Comparison of ENCODE assay signal across 17 mouse cellular contexts in the genomic region with DNA sequence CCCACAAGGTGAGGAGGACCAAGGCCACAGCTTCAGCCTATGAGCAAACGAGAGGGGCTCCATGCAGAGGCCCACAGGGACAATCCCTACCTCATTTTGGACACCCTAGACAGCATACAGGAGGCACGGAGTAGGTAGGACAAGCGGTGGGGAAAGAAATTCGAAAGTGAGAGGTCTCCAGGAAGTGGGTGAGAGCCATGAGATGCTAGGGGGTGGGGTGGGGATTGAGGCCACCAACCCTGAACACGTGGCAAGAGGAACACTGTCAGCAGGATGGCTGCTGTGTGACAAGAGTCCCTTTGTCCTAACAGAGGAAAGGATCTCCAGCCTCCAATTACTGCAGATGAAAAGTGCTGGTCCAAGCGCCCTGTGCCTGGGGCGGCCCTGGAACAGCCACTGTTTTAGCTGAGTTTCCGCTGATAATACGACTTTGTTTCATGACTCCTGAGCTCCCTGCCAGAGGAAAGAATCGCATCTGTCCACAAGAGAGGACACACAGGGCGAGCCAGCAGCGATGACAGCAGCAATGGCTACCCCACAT.
DNase-seq lines count a peak whose midpoint lies in the region; ATAC-seq lines count a peak whose summit lies in the region.
"Had no signal": no experiment of that assay in that cellular context is flagged by ENCODE, and none has a peak within 500 bp of the region (broad histone marks: within the 10 kb centered on the region; RNA-seq: fewer than 3 reads in every experiment).

No protein-coding gene starts in this region.

- ATAC-seq in heart, embryonic 14.5 days (ENCODE audit: insufficient number of reproducible peaks, insufficient read depth, low FRiP score, low read depth), result 0 out of 2 replicates have a peak, but pooled peaks have one; percentile 31
- no peak for ATAC-seq in heart, embryonic 12.5 days (ENCODE audit: insufficient number of reproducible peaks, low FRiP score)
- ATAC-seq in intestine, embryonic 15.5 days, result 0 out of 2 replicates have a peak, but pooled peaks have one; percentile 1
- ATAC-seq: midbrain, embryonic 13.5 days; Patski had no signal

- H3K27ac ChIP-seq in heart, embryonic 14.5 days (replicated peaks in 1 of 2; ENCODE audit: control insufficient read depth in 1 of 2, insufficient read depth in 1 of 2, low read depth in 2 of 2, low read length in 2 of 2), result no peak overlapping the region
- H3K27ac ChIP-seq in heart, embryonic 12.5 days (ENCODE audit: poor library complexity, severe bottlenecking), result no peak overlapping the region
- H3K27ac ChIP-seq in intestine, embryonic 15.5 days, result peak overlapping the region; percentile 91
- H3K27ac ChIP-seq: heart, embryonic 13.5 days; hindbrain, embryonic 13.5 days; liver, embryonic 14.5 days; midbrain, embryonic 13.5 days; neural tube, embryonic 13.5 days had no signal

- no peak overlapping the region for H3K4me3 ChIP-seq in heart, embryonic 14.5 days (ENCODE audit: control insufficient read depth in 1 of 2, insufficient read depth in 1 of 2, low read depth in 1 of 2, low read length in 2 of 2)
- H3K4me3 ChIP-seq in heart, embryonic 12.5 days, result no peak overlapping the region
- H3K4me3 ChIP-seq in intestine, embryonic 15.5 days (replicated peaks), result no peak overlapping the region
- H3K4me3 ChIP-seq: heart, embryonic 13.5 days; hindbrain, embryonic 13.5 days; midbrain, embryonic 13.5 days; neural tube, embryonic 13.5 days had no signal

- H3K27me3 ChIP-seq in heart, embryonic 14.5 days (ENCODE audit: control insufficient read depth, insufficient read depth, low read length), result no peaks in the 10 kb centered on the region
- H3K27me3 ChIP-seq in heart, embryonic 12.5 days (replicated peaks), result no peaks in the 10 kb centered on the region
- no peaks in the 10 kb centered on the region for H3K27me3 ChIP-seq in intestine, embryonic 15.5 days (replicated peaks)
- H3K27me3 ChIP-seq: heart, embryonic 13.5 days; hindbrain, embryonic 13.5 days; midbrain, embryonic 13.5 days; neural tube, embryonic 13.5 days; Patski had no signal

- WGBS in heart, embryonic 14.5 days, result 55% methylated on average over 12 of the region's 12 CpGs
- WGBS in heart, embryonic 12.5 days, result 57% methylated on average over 12 of the region's 12 CpGs
- 68% methylated on average over 12 of the region's 12 CpGs for WGBS in intestine, embryonic 15.5 days

- DNase-seq in thymus, postnatal 14 days, result peak; percentile 37
- DNase-seq in thymus, postnatal 10 days (ENCODE audit: low spot score in 2 of 2), result no peak
- DNase-seq in telencephalon, adult 2 months (ENCODE audit: low read depth, low spot score), result peak; percentile 48
- no peak for DNase-seq in urinary bladder, postnatal 36 days (ENCODE audit: low spot score in 2 of 2)
- DNase-seq in adrenal gland, adult 18-20 months (ENCODE audit: low spot score in 2 of 2), result no peak
- DNase-seq: adrenal gland, postnatal 14 days; kidney, postnatal 10 days; lung, postnatal 4 days had no signal

- H3K4me2 ChIP-seq in heart, embryonic 14.5 days (ENCODE audit: low read length), result no peak overlapping the region
- H3K4me2 ChIP-seq in heart, embryonic 12.5 days, result no peak overlapping the region
- H3K4me2 ChIP-seq in intestine, embryonic 15.5 days (replicated peaks), result no peak overlapping the region
- H3K4me2 ChIP-seq: heart, embryonic 13.5 days; hindbrain, embryonic 13.5 days; midbrain, embryonic 13.5 days; neural tube, embryonic 13.5 days had no signal

- no peak overlapping the region for H3K9ac ChIP-seq in heart, embryonic 14.5 days (ENCODE audit: low read length)
- H3K9ac ChIP-seq in heart, embryonic 12.5 days, result no peak overlapping the region
- no peak overlapping the region for H3K9ac ChIP-seq in intestine, embryonic 15.5 days
- H3K9ac ChIP-seq: heart, embryonic 13.5 days; hindbrain, embryonic 13.5 days; liver, embryonic 14.5 days; midbrain, embryonic 13.5 days; neural tube, embryonic 13.5 days had no signal

- no peaks in the 10 kb centered on the region for H3K9me3 ChIP-seq in heart, embryonic 14.5 days (ENCODE audit: control insufficient read depth, low read length)
- H3K9me3 ChIP-seq in heart, embryonic 12.5 days (replicated peaks), result no peaks in the 10 kb centered on the region
- no peaks in the 10 kb centered on the region for H3K9me3 ChIP-seq in intestine, embryonic 15.5 days
- H3K9me3 ChIP-seq: heart, embryonic 13.5 days; hindbrain, embryonic 13.5 days; midbrain, embryonic 13.5 days; neural tube, embryonic 13.5 days had no signal

- H3K36me3 ChIP-seq in heart, embryonic 14.5 days (ENCODE audit: control insufficient read depth, insufficient read depth, low read length), result no peaks in the 10 kb centered on the region
- H3K36me3 ChIP-seq in heart, embryonic 12.5 days, result no peaks in the 10 kb centered on the region
- H3K36me3 ChIP-seq in intestine, embryonic 15.5 days, result no peaks in the 10 kb centered on the region
- H3K36me3 ChIP-seq: heart, embryonic 13.5 days had no signal

- H3K4me1 ChIP-seq in heart, embryonic 14.5 days (ENCODE audit: control insufficient read depth in 2 of 2, insufficient read depth in 2 of 2, low read length in 2 of 2), result peaks cover 9 to 11% of the 10 kb centered on the region in 2 experiments; a peak in 3 of 4 replicates
- peaks cover 13% of the 10 kb centered on the region for H3K4me1 ChIP-seq in heart, embryonic 12.5 days (replicated peaks)
- peaks cover 46% of the 10 kb centered on the region for H3K4me1 ChIP-seq in intestine, embryonic 15.5 days (replicated peaks)

Comparison
In these comparisons a context has a peak if more than half of its experiments do, and no peak if none do; other contexts are left out.
1. DNase-seq: peak in thymus, postnatal 14 days (single experiment) and telencephalon, adult 2 months (single experiment); none in thymus, postnatal 10 days (0 of 2), urinary bladder, postnatal 36 days (0 of 2) and adrenal gland, adult 18-20 months (0 of 2).